Mouse (Mus musculus): ENCODE results near the gene Vps51. TPM values are rescaled to one million over a fixed set of nuclear protein-coding genes. Genes with fewer than 3 reads are reported as not detected.

Vps51 gene
- total RNA-seq (2021), result 10 to 100 TPM; 57.1 to 60.0 TPM
- 64.4 and 66.3 TPM in 2 replicates for polyA plus RNA-seq (2012; rRNA removed)
- long read RNA-seq, transcript Vps51-201 (10 exons, 2,675 nt), result major isoform, 46 of 73 reads
- long read RNA-seq, transcript Vps51-208 (2 exons, 840 nt), result minor isoform, 14 of 73 reads
- long read RNA-seq, partial matches to known transcripts, result 6 of 73 reads
- long read RNA-seq, other reads (novel, unspliced or antisense), result 6 of 73 reads

DNA sequence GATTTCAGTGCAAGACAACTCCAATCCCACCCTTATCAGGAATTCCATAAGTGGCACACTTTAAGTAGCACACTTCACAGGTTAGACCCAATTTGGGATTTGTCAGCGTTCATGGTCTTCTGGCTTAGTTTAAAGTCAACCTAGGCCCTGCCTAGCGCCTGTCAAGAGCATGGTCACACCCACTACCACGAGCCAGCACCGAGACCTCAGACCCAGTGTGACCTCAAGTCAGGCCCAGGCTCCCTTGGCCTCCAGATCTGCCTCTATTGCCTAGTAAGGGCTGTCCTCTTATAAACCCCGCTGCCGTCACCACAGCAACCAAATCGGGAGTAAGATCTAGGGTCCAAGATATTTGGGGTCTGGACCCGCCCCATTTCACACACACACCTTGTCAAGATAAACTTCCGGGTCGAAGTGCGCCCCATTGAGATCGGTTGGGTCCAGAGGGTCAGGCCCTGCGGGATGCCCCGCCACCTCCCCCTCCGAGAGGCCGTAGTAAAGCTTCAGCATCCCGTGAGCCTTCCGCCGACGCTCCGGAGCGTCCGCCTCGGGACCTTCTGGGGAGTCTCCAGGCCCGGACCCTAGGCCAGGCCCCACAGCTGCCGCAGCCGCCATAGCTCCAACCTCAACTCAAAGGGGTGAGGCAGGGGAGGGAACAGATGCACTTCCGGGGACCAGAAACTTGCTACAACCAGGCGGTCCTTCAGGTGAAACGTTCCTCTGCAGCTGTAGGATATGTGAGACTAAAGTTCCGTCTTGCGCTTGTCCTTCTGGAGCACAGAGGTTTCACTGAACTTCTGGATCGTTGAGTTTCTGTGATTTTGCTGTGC, at the start of gene Vps51:
Gene Vps51 (minus strand): TSS at position 668 of the 830 bp plus-strand sequence.
- peak; percentile 91 for DNase-seq

DNA sequence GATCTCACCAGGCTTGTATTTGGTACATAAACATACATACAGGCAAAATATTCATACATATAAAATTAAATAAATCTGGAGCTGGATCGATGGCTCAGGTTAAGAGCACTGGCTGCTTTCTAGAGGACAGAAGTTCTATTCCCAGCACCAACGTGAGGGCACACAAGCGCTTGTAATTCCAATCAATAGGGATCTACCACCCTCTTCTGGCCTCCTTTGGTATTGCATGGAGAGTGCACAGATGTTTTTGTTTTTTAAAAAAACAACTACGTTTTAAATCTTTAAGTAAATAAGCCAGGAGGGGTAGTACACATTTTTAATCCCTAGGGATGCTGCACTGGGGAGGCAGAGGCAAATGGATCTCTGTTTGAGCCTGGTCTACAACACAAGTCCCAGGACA, 49.3 kb upstream of the Vps51 start:
- DNase-seq, result no peak

DNA sequence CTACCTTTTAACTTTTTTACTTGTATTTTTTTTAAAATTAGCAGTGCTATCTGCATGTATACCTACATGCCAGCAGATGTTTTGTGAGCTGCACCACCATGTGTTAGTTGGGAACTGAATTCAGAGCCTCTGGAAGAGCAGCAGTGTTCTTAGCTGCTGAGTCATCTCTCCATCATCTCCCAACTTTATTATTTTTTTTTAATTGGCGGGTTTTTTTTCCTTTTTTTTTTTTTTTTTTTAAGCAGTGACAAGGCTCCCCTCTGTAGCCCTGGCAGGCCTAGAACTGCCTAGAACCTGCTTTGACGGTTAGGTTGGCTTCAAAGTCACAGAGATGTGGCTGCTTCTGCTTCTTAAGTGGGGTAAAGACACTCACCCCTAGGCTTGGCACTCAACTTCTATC, 47.9 kb upstream of the Vps51 start:
- no peak for DNase-seq

DNA sequence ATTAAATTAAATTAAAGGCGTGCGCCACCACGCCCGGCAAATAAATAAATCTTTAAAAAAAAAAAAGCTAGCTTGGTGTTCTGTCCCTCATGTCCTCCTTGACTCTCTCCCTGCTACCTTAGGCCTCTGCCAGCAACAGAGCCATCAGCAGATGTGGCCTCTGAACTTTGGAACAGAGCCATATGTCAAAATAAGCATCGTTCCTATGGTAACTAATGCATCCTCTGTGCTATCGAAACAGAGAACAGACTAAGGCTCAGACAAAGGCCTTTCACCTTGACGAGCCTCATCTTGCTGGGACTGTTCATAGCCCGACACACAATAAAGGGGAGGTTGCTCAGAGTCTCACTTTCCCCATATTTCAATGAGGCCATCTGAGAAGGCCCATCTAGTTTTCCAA, 46.3 kb upstream of the Vps51 start:
- no peak for DNase-seq

DNA sequence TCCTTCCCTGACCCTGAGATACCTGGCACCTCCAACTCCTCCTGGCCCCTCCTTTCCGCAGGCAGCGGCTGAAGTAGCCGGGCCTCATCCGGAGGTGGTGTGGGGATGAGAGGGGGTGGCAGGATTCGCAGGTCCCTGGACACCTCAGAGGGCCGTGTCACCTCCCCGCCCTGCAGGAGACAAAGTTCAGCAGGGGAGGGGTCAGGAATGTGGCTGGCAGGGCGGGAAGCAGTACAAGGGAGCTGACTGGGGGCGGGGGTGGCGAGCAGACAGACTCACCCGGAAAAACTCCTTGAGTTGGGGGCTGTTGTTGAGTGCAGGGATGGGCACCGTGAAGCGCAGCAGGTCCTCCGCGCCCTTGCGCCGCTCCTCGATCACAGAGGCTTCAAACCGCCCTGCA, 44.7 kb upstream of the Vps51 start:
- no peak for DNase-seq

DNA sequence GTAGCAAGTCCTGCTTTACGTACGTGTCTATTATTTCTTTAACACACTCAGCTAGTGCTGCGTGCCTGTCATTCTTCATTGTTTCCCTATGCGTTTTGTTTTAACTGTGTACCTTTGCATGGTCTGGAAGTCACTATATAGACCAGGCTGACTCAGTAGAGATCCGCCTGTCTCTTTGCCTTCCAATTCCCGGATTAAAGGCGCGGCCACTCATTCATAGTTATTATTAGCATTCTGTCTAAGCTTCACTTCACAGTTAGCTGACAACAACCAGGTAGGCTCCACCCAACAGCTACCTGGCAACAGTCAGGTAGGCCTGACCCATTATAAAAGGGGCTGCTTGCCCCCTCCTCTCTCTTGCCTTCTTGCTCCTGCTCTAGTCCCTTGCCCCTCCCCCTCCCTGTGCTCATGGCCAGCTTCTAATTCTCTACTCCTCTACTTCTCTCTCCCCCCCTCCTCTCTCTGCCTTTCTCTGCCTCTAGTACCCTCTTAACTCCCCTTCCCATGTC, 41.7 kb upstream of the Vps51 start:
- DNase-seq, result no peak

DNA sequence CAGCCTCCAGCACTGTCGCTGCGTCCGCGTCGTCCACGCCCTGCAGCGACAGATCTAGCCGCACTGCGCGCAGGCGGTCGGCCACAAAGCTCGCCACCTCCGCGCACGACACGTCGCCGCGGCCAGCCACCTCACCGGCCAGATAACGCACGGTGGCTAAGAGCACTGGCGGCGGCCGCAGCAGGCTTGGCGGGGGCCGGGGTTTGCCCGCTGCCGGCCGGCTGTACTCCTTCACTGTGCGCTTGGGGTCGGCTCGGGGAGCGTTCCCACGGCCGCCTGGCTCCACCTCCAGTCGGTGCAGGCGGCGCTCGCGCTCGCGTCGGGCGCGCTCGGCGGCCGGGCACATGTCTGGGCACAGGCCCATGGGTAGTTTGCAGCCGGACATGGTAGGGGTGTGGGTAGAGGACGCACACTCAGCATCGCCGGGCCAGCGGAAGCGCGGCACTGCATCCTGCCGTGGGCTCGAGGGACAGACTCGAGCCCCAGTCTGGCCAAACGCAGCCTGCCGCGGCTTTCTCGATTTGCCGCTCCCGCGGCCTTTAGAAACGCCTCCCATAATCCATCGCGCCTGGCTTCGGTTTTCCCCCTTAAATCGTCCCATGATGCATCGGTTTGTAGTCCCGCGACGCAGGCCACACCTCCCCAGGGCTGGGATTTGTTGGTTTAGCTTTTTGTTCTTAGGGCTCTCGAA, 41.1 kb upstream of the Vps51 start, which contains the start of gene Sac3d1:
Gene Sac3d1 (minus strand): TSS at position 665 of the 691 bp plus-strand sequence.
- peak; percentile 94 for DNase-seq

DNA sequence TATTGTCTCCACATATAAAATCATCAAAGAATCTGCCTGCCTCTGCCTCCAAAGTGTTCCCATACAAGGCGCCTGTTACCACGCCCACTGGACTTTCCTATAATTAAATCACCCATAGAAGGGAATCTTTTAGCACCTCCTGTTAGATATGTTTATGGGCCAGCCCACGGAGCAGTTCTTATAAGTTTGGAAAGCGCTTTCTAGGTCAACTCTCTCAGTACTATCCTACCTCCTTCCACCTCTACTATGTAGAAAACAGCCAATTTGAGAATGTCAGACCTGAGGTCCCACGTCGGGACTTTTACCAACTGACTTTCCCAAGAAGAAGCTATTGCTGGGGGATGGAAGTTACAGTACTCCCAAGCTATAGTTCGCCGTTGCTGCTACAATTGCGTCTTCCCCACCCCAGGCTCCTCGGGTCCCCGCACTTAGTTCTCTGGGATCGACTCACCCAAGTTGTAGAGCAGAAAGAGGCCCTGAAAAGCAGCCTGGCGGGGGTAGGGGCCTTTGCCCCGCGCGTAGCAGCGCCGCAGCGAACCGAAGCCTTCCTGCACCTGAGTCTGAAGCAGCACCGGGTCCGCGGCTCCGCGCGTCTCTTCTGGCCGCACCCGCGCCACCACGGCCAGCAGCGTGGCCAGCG, 40.4 kb upstream of the Vps51 start:
- DNase-seq, result no peak

DNA sequence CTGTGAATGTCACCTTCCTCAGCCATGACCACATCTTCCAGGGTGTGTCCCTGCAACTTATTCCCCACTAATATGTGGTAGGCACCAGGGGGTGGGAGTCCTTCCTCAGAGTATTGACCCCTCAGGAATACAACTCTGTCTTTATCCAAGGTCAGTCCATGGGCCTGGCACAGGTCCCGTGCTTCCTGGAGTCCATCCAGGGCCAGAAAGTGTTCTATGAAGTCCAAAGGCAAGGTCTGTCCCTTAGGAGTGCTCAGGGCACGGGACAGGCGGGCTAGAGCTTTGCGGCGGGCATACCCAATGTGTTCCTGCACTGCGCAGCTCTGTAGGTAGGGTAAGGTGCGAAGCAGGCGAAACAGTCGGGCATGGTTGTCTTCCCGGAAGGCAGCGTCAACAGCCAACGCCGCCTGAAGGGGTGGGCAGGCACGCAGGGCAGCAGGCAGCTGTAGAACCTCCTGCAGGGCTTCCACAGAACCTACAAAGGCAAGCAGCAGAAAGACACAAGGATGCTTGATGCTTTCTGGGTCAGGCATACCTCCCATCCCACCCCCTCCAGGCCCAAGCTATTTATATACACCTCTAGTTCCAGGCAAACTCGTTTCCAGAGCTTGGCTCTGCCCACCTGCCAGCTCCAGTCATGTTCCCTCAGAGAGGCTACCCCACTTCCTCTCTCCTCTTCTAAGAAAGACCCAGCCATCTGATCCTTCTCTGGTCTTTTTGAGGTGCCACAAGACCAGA, 39.3 kb upstream of the Vps51 start:
- peak; percentile 45 for DNase-seq

DNA sequence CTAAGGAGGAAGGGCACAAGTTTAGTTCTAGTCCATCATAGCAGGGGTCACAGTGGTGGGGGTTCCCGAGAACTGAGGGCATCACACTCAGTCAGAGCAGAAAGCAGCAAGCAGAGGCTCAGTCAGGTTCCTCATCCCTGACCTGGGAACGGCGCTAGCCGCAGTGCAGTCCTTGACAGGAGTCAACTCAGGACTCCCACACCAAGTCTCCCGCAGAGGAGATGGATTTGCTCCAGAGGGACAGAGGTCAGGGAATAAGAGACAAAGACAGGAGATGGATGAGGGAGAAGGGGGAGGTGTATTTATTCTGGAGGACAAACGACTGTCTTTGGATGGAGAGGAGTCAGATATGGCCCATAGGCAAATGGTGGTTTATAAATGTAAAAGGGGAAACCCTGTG, 36.1 kb upstream of the Vps51 start:
- DNase-seq, result no peak

DNA sequence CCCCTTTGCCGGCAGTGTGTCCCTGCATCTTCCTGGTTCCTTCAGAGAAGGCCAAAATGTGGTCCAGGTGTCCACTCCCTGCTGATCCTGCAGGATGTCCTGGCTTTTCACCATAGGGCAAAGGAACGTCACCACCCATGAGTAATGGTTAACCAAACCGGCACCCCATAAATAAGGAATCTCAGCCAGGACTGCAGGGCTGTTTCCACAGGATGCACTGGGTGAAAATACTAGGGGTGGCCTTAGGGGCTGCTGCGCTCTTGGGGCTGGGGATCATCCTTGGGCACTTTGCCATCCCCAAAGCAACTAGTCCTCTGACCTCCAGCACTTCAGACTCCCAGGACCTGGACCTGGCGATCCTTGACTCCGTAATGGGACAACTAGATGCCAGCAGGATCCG, 28.6 kb upstream of the Vps51 start, which contains the start of gene Naaladl1:
Gene Naaladl1 (plus strand): TSS at position 197 of the 400 bp plus-strand sequence.
- DNase-seq, result no peak

DNA sequence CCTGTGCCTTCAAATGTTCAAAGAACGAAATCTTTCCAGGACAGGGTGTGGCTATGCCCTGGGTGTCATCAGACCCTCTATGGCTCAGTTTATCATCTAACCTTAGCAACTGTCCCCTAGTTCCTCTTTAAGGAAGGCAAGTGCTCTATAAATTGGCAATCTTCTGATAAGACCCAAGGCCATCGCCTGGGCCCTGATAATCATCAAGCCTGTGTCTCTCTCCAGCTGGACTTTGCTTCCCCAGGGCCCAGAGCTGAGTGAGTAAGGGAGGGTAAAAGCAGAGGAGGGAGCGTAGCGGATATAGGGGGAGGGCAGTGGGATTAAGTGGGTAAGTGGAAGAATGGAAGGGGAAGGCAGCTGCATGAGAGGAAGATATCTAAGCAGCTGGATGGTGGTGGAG, 27.4 kb upstream of the Vps51 start:
- no peak for DNase-seq

DNA sequence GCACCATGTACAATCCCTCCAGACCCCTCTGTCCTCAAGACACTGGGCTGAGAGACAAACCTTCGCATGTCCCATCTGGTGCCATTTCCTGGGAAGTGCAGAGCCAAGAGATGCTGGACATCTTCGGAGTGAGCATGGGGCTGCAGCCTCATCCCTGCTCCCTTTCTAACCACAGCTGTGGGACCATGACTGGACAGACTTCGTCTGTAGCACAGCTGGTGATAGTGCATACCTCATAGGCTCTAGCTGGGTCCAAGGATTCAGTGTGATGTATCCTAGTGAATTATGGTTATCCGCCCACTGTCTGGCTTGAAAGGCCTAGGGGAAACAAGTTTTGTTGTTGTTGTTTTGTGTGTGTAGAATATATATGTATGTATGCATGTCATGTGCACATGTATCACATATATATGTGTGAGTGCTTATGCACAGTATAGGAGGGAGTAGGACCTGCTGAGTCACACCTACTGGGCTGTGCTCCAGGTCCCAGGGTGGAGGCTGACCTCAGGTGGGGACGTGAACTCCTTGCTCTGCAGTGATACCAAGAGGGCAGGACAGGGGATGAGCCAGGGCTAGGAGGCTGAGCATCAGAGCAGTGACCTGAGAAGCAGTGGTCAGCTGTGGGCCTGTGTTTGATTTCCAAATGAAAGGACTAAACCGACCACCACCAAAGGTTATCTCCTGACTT, 25.3 kb upstream of the Vps51 start:
- DNase-seq, result no peak

DNA sequence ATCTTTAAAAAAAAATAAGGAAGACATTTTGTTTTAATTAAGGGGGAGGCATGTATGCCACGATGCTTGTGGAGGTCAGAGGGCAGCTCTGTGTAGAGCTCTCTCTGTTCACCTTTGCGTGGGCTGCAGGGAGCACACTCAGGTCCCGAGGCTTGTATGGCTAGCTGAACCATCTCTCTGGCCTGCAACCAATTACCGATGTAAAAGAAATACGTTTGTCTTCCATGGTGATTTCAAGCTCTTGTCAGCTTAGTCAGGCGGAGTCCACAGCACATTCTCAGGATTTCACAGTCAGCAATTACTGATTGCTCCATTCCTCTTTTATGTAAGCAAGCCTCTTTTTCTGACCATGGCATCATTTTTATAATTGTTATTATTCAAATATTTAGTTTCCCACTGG, 24.2 kb upstream of the Vps51 start:
- DNase-seq, result no peak

DNA sequence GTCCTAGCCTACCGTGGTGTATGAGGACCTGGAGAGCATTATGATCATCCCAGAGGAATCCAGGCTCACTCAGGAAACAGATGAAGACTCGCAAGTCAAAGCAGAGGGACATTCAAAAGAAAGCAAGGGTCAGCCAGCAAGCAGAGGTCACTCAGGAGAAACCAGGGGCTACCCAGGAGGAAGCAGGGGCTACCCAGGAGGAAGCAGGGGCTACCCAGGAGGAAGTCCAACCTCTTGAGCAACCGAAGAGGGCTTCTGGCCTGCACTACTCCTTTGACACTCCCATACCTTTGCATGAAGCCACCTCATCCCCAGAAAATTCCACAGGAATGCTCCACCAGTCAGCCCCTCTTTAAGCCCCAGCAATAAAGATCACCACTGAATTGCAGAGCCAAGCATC, 20.8 kb upstream of the Vps51 start:
- peak; percentile 27 for DNase-seq

DNA sequence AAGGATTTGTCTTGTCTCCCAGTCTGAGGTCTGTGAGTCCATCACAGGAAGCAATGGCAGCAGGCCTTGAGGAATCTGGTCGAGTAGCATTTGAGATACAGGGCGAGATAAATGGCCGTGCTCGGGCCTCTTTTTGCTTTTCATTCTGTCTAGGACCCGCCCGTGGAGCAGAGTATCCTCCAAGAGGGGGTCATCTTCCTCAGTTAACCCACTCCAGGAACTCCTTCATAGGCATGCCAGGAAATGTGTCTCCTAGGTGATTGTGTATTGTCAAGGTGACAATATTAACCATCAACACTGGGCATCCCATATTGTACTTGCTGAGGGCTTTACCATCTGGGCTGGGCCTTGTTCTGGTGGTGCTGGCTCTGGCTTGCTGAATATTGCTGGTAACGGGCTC, 17.1 kb upstream of the Vps51 start, which contains the start of gene AC131692.1:
Gene AC131692.1 (plus strand): TSS at position 301 of the 400 bp plus-strand sequence.
- DNase-seq, result no peak

DNA sequence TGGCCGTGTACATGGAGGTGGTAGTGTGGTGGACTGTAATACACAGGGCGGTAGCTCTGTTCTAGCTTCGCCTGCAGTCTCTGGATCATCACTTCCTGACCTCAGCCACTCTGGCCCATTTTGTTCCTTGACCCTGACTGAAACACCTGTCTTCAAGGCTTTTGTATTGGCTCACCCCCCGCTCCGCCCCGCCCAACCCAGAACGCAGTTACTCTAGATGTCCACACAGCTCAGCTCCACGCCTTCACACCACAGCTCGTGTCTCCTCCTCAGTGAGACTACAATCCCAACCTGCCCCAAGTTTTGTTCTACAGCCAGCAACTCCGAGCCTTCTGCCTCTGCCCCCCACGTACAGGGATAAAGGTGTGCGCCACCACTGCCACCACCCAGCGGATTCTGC, 11.8 kb upstream of the Vps51 start:
- DNase-seq, result no peak

DNA sequence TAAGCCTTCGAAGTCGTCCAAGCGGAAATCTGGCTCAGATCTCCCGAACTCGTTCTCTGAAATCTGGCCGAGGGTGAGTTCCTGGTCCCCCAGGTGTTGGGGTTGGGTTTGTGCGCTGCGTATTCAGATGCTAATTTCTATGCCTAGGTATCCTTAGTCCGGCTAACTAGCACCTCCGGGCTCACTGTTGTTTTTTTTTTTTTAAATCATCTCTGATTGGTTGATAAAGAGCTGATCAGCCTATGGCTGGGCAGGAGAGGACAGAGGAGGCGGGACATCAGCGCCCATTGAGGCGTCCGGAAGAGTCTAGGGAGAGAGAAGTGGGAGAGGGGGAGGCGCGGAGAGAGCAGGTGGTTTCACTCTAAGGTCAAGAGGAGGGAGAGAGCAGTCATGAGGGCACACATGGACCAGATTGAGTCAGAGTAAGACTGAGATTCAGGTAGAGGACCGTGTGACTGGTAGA, 8.4 kb upstream of the Vps51 start:
- DNase-seq, result peak; percentile 63

DNA sequence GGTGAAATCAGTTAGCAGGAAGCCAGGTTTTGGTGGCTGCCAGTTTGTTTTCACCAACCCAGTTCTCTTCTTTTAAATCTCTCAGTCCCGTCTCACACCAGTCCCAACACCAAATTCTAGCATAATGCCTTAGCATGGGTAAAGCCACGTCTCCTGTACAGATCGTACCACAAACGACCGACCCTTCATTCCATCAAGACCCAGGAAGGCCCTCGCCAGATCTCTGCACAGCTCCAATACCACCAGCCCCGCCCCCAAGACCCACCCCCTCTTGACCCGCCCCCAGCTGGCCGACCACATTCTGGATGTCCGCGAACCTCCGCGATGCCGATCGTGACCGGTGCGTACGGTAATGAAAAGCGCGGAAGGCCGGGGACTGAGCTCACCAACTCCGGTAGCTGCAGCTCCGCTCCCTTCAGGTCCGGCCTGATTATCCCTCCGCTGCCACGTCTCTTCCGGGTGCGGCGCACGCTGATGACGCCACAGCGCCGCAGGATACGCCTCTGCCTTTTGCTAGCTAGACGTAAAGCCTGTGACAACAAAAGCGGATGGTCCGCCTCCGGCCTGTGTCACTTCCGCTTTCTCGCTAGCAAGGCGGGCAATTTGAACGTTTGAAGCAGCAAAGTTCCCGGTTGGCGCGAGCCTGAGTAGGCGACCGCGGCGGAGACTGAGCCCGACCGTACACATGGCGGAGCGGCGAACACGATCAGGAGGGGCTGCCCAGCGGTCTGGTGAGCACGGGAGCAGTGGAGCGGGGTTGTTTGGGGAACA, 7.6 kb upstream of the Vps51 start, which contains the start of the genes Zfpl1 and Cdca5:
Gene Zfpl1 (minus strand): TSS at position 479 of the 771 bp plus-strand sequence.
Gene Cdca5 (plus strand): TSS at position 506 of the 771 bp plus-strand sequence.
- DNase-seq, result peak; percentile 96

DNA sequence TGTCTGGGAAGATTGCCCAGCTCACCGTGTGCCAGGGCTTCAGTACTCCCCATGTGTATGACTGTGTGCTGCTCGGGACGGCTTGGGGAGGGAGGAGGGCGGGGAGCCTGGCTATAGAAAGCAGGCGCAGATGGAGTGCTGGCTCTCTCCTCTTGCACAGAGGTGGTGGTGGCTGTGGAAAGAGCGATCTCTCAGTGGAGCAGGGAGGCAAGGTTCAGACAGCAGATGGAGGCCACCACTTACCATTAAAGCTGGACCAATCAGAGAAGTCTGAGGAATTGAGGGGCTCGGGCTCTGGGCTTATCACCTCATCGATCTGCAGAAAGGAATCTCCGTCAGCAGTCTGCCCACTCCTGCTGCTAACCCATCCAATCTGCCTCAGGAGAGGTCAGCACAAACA, 5.1 kb upstream of the Vps51 start, which contains the start of gene Gm28374:
Gene Gm28374 (minus strand): TSS at position 101 of the 400 bp plus-strand sequence.
- no peak for DNase-seq
